Mouse (Mus musculus): ENCODE results near the gene Pcbp4. TPM values are rescaled to one million over a fixed set of nuclear protein-coding genes. Genes with fewer than 3 reads are reported as not detected.
A peak's percentile ranks its signal among the peaks of the same experiment; 100 is the strongest.

Pcbp4 gene
- polyA plus RNA-seq, 1 experiment from 2014 or later, result 60.7 TPM

DNA sequence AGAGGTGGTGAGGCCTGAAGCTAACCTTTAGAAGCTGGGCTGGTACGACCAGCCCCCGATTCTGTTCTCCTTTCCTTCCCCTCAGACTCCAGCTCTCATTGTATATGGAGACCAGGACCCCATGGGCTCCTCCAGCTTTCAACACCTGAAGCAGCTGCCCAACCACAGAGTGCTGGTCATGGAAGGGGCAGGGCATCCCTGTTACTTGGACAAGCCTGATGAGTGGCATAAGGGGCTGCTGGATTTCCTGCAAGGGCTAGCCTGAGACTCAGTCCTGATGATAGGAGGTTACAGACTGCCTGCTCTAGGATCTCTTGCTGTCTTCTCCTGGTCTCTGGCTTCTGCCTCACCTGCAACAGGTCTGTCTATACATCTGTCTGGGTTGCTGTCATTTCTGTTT lies 1.2 kb upstream of the Pcbp4 start:
- H3K9ac ChIP-seq (ENCODE audit: low read length), result no peak overlapping the region
- H3K4me1 ChIP-seq (replicated peaks; ENCODE audit: control insufficient read depth, insufficient read depth, low read length), result peaks cover 60% of the 10 kb centered on the region
- H3K9me3 ChIP-seq (ENCODE audit: control insufficient read depth, low read length), result no peaks in the 10 kb centered on the region
- H3K27me3 ChIP-seq (ENCODE audit: control insufficient read depth, insufficient read depth, low read depth, low read length), result no peaks in the 10 kb centered on the region
- no peak overlapping the region for H3K4me3 ChIP-seq (ENCODE audit: low read length)
- ATAC-seq (ENCODE audit: low read depth), result no peak
- no peaks in the 10 kb centered on the region for H3K36me3 ChIP-seq (ENCODE audit: control insufficient read depth, insufficient read depth, low read length)
- H3K4me2 ChIP-seq (ENCODE audit: low read depth, low read length), result no peak overlapping the region
- 41% methylated on average over 2 of the region's 2 CpGs for WGBS
- H3K27ac ChIP-seq (ENCODE audit: low read length), result no peak overlapping the region

DNA sequence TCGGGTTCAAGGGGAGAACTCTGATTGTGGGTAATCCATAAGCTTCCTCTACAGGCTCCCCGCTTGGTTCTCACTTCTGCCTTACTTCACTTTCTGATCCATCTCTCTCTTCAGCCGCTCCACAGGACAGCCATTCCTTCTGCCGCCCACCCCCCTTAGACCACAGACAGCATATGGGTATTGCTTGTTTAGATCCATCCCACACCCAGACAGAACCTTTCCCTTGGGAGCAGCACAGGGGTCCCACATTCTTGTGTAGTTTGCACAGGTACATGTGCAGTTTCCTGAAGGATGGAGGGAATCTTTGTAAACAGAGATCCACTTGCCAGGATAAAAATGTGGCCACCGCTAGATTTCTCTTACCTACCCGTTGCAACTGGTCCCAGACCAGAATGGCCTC lies 740 bp upstream of the Pcbp4 start:
- Histone ChIP-seq H3K27me3 (ENCODE audit: control insufficient read depth, insufficient read depth, low read depth, low read length) (no peaks in the 10 kb centered on the region), H3K4me1 (replicated peaks; ENCODE audit: control insufficient read depth, insufficient read depth, low read length) (peaks cover 62% of the 10 kb centered on the region), H3K27ac (ENCODE audit: low read length) (no peak overlapping the region), H3K36me3 (ENCODE audit: control insufficient read depth, insufficient read depth, low read length) (no peaks in the 10 kb centered on the region), H3K9ac (ENCODE audit: low read length) (no peak overlapping the region), H3K9me3 (ENCODE audit: control insufficient read depth, low read length) (no peaks in the 10 kb centered on the region), H3K4me3 (ENCODE audit: low read length) (no peak overlapping the region), H3K4me2 (ENCODE audit: low read depth, low read length) (no peak overlapping the region)
- ATAC-seq (ENCODE audit: low read depth), result no peak
- WGBS, result 47% methylated on average over 6 of the region's 6 CpGs

DNA sequence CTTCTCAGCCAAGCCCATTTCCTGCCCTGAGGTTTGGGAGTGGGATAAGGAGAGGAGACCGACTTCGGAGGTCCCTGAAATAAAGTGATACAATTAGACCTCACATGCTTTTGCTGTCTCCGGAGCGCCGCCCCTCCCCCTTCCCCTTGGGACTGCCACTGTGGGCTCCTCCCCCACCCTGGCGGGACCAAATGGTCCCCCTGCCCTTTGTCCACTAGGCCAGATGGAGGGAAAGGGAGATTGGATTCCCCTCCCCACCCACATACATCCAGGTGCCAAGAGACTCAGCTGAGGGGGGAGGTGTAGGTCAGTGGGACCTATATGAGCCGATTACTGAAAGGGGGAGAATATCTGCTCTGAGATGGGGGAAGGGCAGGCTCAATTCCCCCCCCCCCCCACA lies 270 bp upstream of the Pcbp4 start:
- H3K9me3 ChIP-seq (ENCODE audit: control insufficient read depth, low read length), result no peaks in the 10 kb centered on the region
- H3K27me3 ChIP-seq (ENCODE audit: control insufficient read depth, insufficient read depth, low read depth, low read length), result no peaks in the 10 kb centered on the region
- H3K4me1 ChIP-seq (replicated peaks; ENCODE audit: control insufficient read depth, insufficient read depth, low read length), result peaks cover 59% of the 10 kb centered on the region
- no peaks in the 10 kb centered on the region for H3K36me3 ChIP-seq (ENCODE audit: control insufficient read depth, insufficient read depth, low read length)
- H3K9ac ChIP-seq (ENCODE audit: low read length), result peak overlapping the region; percentile 75
- ATAC-seq (ENCODE audit: low read depth), result no peak
- 4% methylated on average over 7 of the region's 7 CpGs for WGBS
- H3K4me2 ChIP-seq (ENCODE audit: low read depth, low read length), result peak overlapping the region; percentile 88
- peak overlapping the region; percentile 70 for H3K4me3 ChIP-seq (ENCODE audit: low read length)
- no peak overlapping the region for H3K27ac ChIP-seq (ENCODE audit: low read length)

DNA sequence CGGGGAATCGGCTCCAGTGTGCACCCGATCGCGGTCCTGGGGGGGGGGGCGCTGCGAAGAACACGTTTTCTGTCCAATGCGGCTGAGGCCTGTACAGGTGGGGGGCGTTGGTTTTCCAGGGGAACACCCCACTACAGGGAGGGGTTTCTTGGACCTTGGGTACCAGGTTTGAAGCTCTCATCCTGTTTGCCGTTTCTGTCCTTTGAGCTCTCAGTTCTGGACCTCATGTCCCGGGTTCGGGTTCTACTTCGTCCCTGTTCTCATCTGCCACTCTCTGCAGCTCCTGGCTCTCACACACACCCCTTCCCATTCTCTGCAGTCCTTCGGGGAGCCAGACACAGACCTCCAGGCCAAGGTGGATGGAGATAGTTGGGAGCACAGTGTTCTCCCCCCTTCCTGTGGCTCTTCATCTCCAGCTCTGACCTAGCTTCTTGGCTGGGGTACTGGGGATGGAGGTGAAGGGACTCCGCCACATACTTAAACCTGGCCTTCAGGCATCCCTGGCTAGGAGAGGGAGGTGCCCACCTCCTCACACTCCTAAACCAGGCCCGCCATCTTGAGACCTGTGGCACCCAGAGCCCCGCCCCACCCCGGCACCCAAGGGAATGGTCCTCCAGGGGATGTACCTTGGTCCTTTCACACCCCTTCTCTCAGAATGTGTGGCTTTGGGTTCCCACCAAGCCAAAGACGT lies 1.1 kb downstream of the Pcbp4 start:
- Histone ChIP-seq H3K9me3 (ENCODE audit: control insufficient read depth, low read length) (no peaks in the 10 kb centered on the region), H3K36me3 (ENCODE audit: control insufficient read depth, insufficient read depth, low read length) (no peaks in the 10 kb centered on the region), H3K4me3 (ENCODE audit: low read length) (peak overlapping the region; percentile 70), H3K4me1 (replicated peaks; ENCODE audit: control insufficient read depth, insufficient read depth, low read length) (peaks cover 49% of the 10 kb centered on the region), H3K27ac (ENCODE audit: low read length) (peak overlapping the region; percentile 83), H3K9ac (ENCODE audit: low read length) (peak overlapping the region; percentile 82), H3K4me2 (ENCODE audit: low read depth, low read length) (peak overlapping the region; percentile 88), H3K27me3 (ENCODE audit: control insufficient read depth, insufficient read depth, low read depth, low read length) (no peaks in the 10 kb centered on the region)
- peak; percentile 10 for ATAC-seq (ENCODE audit: low read depth)
- 3% methylated on average over 18 of the region's 20 CpGs for WGBS

DNA sequence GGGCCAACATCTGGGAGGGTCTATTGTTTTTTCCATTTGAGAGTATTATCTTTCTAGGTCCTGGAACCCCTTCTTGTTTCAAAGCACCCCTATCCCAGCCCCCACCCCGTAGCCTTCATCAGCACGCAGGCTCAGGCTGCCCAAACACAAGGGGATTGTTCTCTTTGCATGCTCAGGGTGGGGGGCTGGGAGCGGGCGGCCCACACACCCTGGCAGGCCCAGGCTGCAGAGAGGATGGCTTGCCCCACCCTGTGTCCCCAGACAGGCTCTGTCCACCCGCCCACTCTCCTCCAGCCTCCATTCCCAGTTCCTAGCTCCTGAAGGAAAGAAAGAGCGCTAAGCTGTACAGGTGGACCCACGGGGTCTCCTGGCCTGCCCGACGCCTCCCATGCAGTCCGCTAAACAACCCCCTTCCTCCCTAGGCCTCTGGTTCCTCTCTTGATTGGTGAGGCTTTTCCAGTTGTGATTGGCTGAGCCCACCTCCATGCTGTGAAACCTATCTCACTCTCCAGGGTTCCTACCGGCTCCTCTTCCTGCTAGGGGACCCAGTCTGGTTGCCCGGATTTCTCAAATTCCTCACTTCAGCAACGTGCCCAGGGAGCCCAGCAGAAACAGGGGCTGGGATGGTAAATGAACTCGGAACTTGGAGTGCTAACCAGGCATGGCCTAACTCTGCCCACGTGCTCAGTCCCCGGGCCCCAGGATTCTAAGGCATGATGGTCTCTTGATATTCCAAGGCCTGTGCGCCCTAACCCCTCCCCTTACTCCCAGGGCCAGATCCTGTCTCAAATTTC lies 2.0 kb downstream of the Pcbp4 start:
- Histone ChIP-seq H3K36me3 (ENCODE audit: control insufficient read depth, insufficient read depth, low read length) (no peaks in the 10 kb centered on the region), H3K4me1 (replicated peaks; ENCODE audit: control insufficient read depth, insufficient read depth, low read length) (peaks cover 46% of the 10 kb centered on the region), H3K9ac (ENCODE audit: low read length) (peak overlapping the region; percentile 82), H3K4me3 (ENCODE audit: low read length) (peak overlapping the region; percentile 70), H3K27ac (ENCODE audit: low read length) (peak overlapping the region; percentile 70), H3K27me3 (ENCODE audit: control insufficient read depth, insufficient read depth, low read depth, low read length) (no peaks in the 10 kb centered on the region), H3K4me2 (ENCODE audit: low read depth, low read length) (peak overlapping the region; percentile 88), H3K9me3 (ENCODE audit: control insufficient read depth, low read length) (no peaks in the 10 kb centered on the region)
- 4% methylated on average over 17 of the region's 17 CpGs for WGBS
- no peak for ATAC-seq (ENCODE audit: low read depth)

DNA sequence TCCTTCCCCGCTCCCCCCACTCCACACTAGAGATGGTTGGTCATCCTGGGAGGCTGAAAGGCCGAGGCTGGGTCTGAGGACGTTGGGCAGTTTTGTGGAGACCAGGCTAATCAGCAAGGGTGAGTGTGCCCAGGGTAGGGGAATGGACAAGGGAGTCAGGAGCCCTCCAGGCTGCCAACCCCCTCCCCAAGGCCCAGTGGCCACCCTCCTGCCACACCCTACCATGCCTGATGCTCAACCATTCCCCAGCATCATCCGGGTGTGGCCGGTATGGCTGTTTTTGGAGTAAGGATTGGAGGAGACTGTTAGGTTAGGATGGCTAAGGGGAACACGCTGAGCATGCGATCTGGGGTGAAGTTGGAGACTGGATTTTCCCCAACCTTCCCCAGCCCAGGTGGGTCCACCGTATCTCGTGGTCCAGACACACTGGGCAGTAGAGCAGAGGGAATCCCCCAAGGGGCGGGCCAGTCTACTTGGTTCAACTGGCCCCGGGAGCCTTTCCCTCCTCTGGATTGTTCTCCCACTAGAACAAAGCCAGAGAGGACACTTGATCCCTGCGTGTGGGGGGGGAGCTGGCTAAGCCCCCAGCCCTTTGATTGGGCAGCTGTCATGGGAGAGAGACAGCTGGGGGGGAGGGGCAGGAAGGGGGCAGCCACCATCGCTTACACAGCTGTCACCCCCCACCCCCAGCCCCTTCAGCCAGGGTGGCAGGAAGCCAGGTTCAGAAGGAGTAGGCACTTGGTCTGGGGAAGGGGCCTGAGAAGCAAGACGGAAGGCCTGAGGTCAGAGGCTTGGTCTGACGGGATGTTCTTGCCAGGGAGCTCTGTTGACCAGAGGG lies 3.5 kb downstream of the Pcbp4 start:
- Histone ChIP-seq H3K9ac (ENCODE audit: low read length) (peak overlapping the region; percentile 25), H3K27me3 (ENCODE audit: control insufficient read depth, insufficient read depth, low read depth, low read length) (no peaks in the 10 kb centered on the region), H3K4me1 (replicated peaks; ENCODE audit: control insufficient read depth, insufficient read depth, low read length) (peaks cover 35% of the 10 kb centered on the region), H3K4me2 (ENCODE audit: low read depth, low read length) (peak overlapping the region; percentile 88), H3K36me3 (ENCODE audit: control insufficient read depth, insufficient read depth, low read length) (no peaks in the 10 kb centered on the region), H3K4me3 (ENCODE audit: low read length) (no peak overlapping the region), H3K27ac (ENCODE audit: low read length) (peak overlapping the region; percentile 33; the same call in 1 of the 2 replicates), H3K9me3 (ENCODE audit: control insufficient read depth, low read length) (no peaks in the 10 kb centered on the region)
- 23% methylated on average over 15 of the region's 15 CpGs for WGBS
- peak; percentile 1; the same call in 1 of the 2 replicates for ATAC-seq (ENCODE audit: low read depth)

DNA sequence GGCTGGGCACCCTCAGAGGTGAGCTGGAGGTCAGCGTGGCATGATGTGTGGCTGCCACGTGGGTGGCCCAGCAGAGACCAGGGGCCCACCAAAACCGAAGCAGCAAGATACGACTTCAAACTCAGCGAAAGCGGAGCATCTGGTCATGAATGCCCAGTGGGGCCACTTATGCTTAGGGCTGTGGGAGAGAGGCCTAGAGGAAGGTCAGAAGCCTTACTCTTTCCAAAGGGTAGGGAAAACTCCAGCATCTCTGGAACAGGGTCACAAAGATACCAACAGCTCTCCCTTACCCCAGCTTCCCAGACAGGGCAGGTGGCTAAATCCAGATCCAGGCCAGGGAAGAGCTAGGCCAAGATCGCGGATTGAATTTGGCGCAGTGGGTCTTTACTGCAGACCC lies 4.1 kb downstream of the Pcbp4 start:
- Histone ChIP-seq H3K9me3 (ENCODE audit: control insufficient read depth, low read length) (no peaks in the 10 kb centered on the region), H3K4me3 (ENCODE audit: low read length) (no peak overlapping the region), H3K9ac (ENCODE audit: low read length) (peak overlapping the region; percentile 21; the same call in 1 of the 2 replicates), H3K4me2 (ENCODE audit: low read depth, low read length) (no peak overlapping the region), H3K4me1 (replicated peaks; ENCODE audit: control insufficient read depth, insufficient read depth, low read length) (peaks cover 35% of the 10 kb centered on the region), H3K27me3 (ENCODE audit: control insufficient read depth, insufficient read depth, low read depth, low read length) (no peaks in the 10 kb centered on the region), H3K36me3 (ENCODE audit: control insufficient read depth, insufficient read depth, low read length) (peaks cover 2% of the 10 kb centered on the region), H3K27ac (ENCODE audit: low read length) (peak overlapping the region; percentile 33; the same call in 1 of the 2 replicates)
- no peak for ATAC-seq (ENCODE audit: low read depth)
- 49% methylated on average over 9 of the region's 9 CpGs for WGBS

DNA sequence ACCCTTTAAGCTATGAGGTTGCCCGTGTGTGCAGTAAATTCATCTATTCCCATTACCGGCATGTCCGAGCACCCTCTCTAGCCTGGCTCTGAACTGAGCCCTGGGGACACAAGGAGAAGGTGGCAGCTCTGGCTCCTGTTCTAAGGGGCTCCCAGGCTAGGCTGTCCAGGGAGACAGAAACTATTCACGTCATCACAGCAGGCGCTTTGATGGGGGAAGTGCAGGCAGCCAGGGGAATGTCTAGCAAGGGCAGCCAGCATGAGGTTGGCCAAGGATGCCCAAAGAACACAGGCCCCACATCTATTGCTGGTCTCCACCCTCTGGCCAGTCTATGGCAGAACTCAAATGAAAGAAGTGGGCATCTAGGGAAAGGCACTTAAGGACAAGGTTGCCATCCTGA lies 4.8 kb downstream of the Pcbp4 start:
- WGBS, result 74% methylated on average over 5 of the region's 5 CpGs
- Histone ChIP-seq H3K27me3 (ENCODE audit: control insufficient read depth, insufficient read depth, low read depth, low read length) (no peaks in the 10 kb centered on the region), H3K9me3 (ENCODE audit: control insufficient read depth, low read length) (no peaks in the 10 kb centered on the region), H3K9ac (ENCODE audit: low read length) (no peak overlapping the region), H3K27ac (ENCODE audit: low read length) (no peak overlapping the region), H3K4me1 (replicated peaks; ENCODE audit: control insufficient read depth, insufficient read depth, low read length) (peaks cover 31% of the 10 kb centered on the region), H3K4me3 (ENCODE audit: low read length) (no peak overlapping the region), H3K36me3 (ENCODE audit: control insufficient read depth, insufficient read depth, low read length) (peaks cover 6% of the 10 kb centered on the region), H3K4me2 (ENCODE audit: low read depth, low read length) (no peak overlapping the region)
- no peak for ATAC-seq (ENCODE audit: low read depth)

DNA sequence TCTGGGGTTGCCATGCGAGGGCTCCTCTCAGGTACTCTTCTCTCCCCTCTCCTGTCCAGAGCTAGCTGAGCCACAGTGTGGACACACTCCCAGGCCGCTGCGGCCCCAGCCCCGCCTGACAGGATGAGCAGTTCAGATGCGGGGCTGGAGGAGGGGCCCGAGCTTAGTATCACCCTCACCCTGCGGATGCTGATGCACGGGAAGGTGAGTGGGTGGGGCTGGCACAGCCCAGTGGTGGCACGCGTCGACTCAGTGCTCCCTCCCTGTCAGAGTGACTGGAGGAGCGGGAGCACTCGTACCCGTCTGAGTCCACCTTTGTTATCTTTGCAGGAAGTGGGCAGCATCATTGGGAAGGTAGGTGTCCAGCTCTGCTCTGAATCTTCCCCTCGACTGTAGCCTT lies 6.9 kb downstream of the Pcbp4 start:
- H3K9me3 ChIP-seq (ENCODE audit: control insufficient read depth, low read length), result no peaks in the 10 kb centered on the region
- H3K9ac ChIP-seq (ENCODE audit: low read length), result no peak overlapping the region
- 70% methylated on average over 15 of the region's 15 CpGs for WGBS
- H3K27me3 ChIP-seq (ENCODE audit: control insufficient read depth, insufficient read depth, low read depth, low read length), result no peaks in the 10 kb centered on the region
- no peak overlapping the region for H3K27ac ChIP-seq (ENCODE audit: low read length)
- no peak overlapping the region for H3K4me3 ChIP-seq (ENCODE audit: low read length)
- peaks cover 26% of the 10 kb centered on the region for H3K4me1 ChIP-seq (replicated peaks; ENCODE audit: control insufficient read depth, insufficient read depth, low read length)
- H3K4me2 ChIP-seq (ENCODE audit: low read depth, low read length), result no peak overlapping the region
- peaks cover 9% of the 10 kb centered on the region for H3K36me3 ChIP-seq (ENCODE audit: control insufficient read depth, insufficient read depth, low read length)
- no peak for ATAC-seq (ENCODE audit: low read depth)

Measured in lung, embryonic 16.5 days (tissue).